14 mouse cellular contexts compared by ENCODE assay signal in the genomic region with DNA sequence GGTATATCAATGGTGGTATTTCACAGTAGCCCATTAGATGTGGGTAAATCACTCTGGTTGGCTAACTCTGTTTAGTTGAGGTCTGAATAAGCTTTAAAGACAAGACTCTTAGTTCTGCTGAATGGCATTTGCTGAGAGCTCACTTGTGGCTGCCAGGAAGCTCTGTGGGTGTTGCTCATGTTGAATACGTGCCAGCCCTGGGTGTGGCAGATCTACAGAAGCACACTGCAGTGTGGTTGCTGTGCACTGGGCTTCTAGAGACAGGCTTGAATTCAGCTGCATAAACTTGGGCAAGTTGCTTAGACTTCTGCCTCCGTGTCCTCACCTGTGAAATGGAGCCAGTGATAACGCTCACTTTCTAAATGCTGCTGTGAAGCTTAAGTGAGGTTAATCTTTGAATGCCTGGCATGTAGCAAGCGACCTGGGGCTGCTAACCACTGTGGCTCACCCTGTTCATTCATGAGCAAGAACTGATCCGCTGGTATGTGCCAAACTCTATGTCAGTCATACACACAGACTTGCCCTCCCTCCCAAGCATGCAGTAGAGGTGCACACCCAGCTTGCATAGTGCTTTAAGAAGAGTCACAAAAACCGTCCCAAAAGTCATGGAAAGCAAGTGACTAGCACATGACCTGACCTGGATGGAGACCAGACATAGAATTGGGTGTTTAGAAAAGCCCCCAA. TPM values are rescaled to one million over a fixed set of nuclear protein-coding genes. Genes with fewer than 3 reads are reported as not detected.
DNase-seq lines count a peak whose midpoint lies in the region; ATAC-seq and TF ChIP-seq lines count a peak whose summit lies in the region.
"Had no signal": no experiment of that assay in that cellular context is flagged by ENCODE, and none has a peak within 500 bp of the region (broad histone marks: within the 10 kb centered on the region; RNA-seq: fewer than 3 reads in every experiment).

No protein-coding gene starts in this region.

- DNase-seq in CD4-positive, CD25-positive, alpha-beta regulatory T cell, adult 2 months (ENCODE audit: low read depth, low spot score): peak; percentile 5
- peak; percentile 25 for DNase-seq in hindbrain, postnatal 0 days (ENCODE audit: low spot score)
- peak; percentile 60 for DNase-seq in layer of hippocampus, adult 2 months (ENCODE audit: low spot score in 2 of 2)
- DNase-seq in kidney, adult 18-20 months: no peak
- DNase-seq: embryo, embryonic 11 days; forebrain, postnatal 0 days had no signal

- no peak overlapping the region for H3K9ac ChIP-seq in hindbrain, postnatal 0 days (replicated peaks; ENCODE audit: low read length)
- H3K9ac ChIP-seq in hindbrain, embryonic 12.5 days: no peak overlapping the region
- no peak overlapping the region for H3K9ac ChIP-seq in kidney, embryonic 14.5 days (ENCODE audit: low read depth, low read length)
- H3K9ac ChIP-seq: forebrain, postnatal 0 days; liver, embryonic 15.5 days had no signal

- H3K9me3 ChIP-seq in hindbrain, postnatal 0 days (ENCODE audit: low read length): no peaks in the 10 kb centered on the region
- no peaks in the 10 kb centered on the region for H3K9me3 ChIP-seq in hindbrain, embryonic 12.5 days (replicated peaks)
- no peaks in the 10 kb centered on the region for H3K9me3 ChIP-seq in kidney, embryonic 14.5 days (ENCODE audit: control insufficient read depth, low read length)
- H3K9me3 ChIP-seq: liver, embryonic 15.5 days had no signal

- no peaks in the 10 kb centered on the region for H3K27me3 ChIP-seq in hindbrain, postnatal 0 days (ENCODE audit: insufficient read depth, low read length)
- H3K27me3 ChIP-seq in hindbrain, embryonic 12.5 days: no peaks in the 10 kb centered on the region
- no peaks in the 10 kb centered on the region for H3K27me3 ChIP-seq in myocyte (ENCODE audit: control insufficient read depth, insufficient read depth, insufficient read length)
- no peaks in the 10 kb centered on the region for H3K27me3 ChIP-seq in kidney, embryonic 14.5 days (ENCODE audit: control insufficient read depth, insufficient read depth, low read length)
- H3K27me3 ChIP-seq: liver, embryonic 15.5 days had no signal

- H3K79me2 ChIP-seq in myocyte (ENCODE audit: control insufficient read depth, insufficient read depth): no peaks in the 10 kb centered on the region

- no peak overlapping the region for H3ac ChIP-seq in myocyte (ENCODE audit: control insufficient read depth, insufficient read length)

- no peak for TF ChIP-seq POLR2A in myocyte (IDR thresholded peaks at IDR 0.05; ENCODE audit: insufficient read length, low read depth)

- 68% methylated on average over 6 of the region's 6 CpGs for WGBS in hindbrain, postnatal 0 days
- WGBS in hindbrain, embryonic 12.5 days: 84% methylated on average over 6 of the region's 6 CpGs
- 92% methylated on average over 6 of the region's 6 CpGs for WGBS in kidney, embryonic 14.5 days

- no peaks in the 10 kb centered on the region for H3K36me3 ChIP-seq in hindbrain, postnatal 0 days (ENCODE audit: insufficient read depth, low read length)
- H3K36me3 ChIP-seq in hindbrain, embryonic 12.5 days: no peaks in the 10 kb centered on the region
- H3K36me3 ChIP-seq in myocyte (ENCODE audit: control insufficient read depth, insufficient read depth): no peaks in the 10 kb centered on the region
- H3K36me3 ChIP-seq in kidney, embryonic 14.5 days (ENCODE audit: control insufficient read depth, insufficient read depth, low read length): no peaks in the 10 kb centered on the region
- H3K36me3 ChIP-seq: liver, embryonic 15.5 days had no signal

- no peak overlapping the region for H3K27ac ChIP-seq in hindbrain, postnatal 0 days
- H3K27ac ChIP-seq in hindbrain, embryonic 12.5 days: no peak overlapping the region
- no peak overlapping the region for H3K27ac ChIP-seq in layer of hippocampus, adult 2 months
- H3K27ac ChIP-seq in kidney, embryonic 14.5 days (ENCODE audit: low read depth, low read length): no peak overlapping the region
- H3K27ac ChIP-seq: liver, embryonic 15.5 days had no signal

- no peak for TF ChIP-seq CTCF in hindbrain, postnatal 0 days (IDR thresholded peaks at IDR 0.05; ENCODE audit: low read depth)
- no peak for TF ChIP-seq CTCF in layer of hippocampus, adult 2 months (conservative IDR thresholded peaks at IDR 0.05)

- H3K4me1 ChIP-seq in hindbrain, postnatal 0 days (ENCODE audit: insufficient read depth, low read length): no peaks in the 10 kb centered on the region
- H3K4me1 ChIP-seq in hindbrain, embryonic 12.5 days: no peaks in the 10 kb centered on the region
- no peaks in the 10 kb centered on the region for H3K4me1 ChIP-seq in kidney, embryonic 14.5 days (ENCODE audit: control insufficient read depth, insufficient read depth, low read length)
- H3K4me1 ChIP-seq: liver, embryonic 15.5 days had no signal

- no peak for ATAC-seq in CD4-positive, CD25-positive, alpha-beta regulatory T cell, adult 4 months
- ATAC-seq in hindbrain, postnatal 0 days: no peak
- no peak for ATAC-seq in hindbrain, embryonic 12.5 days (ENCODE audit: low FRiP score)
- ATAC-seq in kidney, embryonic 14.5 days (ENCODE audit: low FRiP score, low TSS enrichment): no peak
- ATAC-seq: forebrain, postnatal 0 days; Patski had no signal

- no peak overlapping the region for H3K4me2 ChIP-seq in hindbrain, postnatal 0 days (ENCODE audit: low read depth, low read length)
- no peak overlapping the region for H3K4me2 ChIP-seq in hindbrain, embryonic 12.5 days (replicated peaks)
- H3K4me2 ChIP-seq in myocyte (ENCODE audit: low read depth): peak overlapping the region; percentile 24
- no peak overlapping the region for H3K4me2 ChIP-seq in kidney, embryonic 14.5 days (replicated peaks; ENCODE audit: low read depth, low read length)
- H3K4me2 ChIP-seq: liver, embryonic 15.5 days; midbrain, embryonic 11.5 days had no signal

- no peak overlapping the region for H3K4me3 ChIP-seq in hindbrain, postnatal 0 days (ENCODE audit: low read length)
- no peak overlapping the region for H3K4me3 ChIP-seq in hindbrain, embryonic 12.5 days
- no peak overlapping the region for H3K4me3 ChIP-seq in layer of hippocampus, adult 2 months
- no peak overlapping the region for H3K4me3 ChIP-seq in myocyte
- H3K4me3 ChIP-seq in kidney, embryonic 14.5 days (ENCODE audit: low read length): no peak overlapping the region
- H3K4me3 ChIP-seq: liver, embryonic 15.5 days had no signal

TF ChIP-seq in myocyte, 11 proteins besides CTCF, POLR2A, EP300 and RAD21:
- no peak for TF ChIP-seq REST (IDR thresholded peaks at IDR 0.05; ENCODE audit: insufficient read depth, insufficient read length)
- TF ChIP-seq MYOD1 (IDR thresholded peaks at IDR 0.05; ENCODE audit: control insufficient read depth in 1 of 3, insufficient read length in 2 of 3, low read depth in 2 of 3): no peak
- no peak for TF ChIP-seq TCF12 (IDR thresholded peaks at IDR 0.05; ENCODE audit: insufficient read depth, poor library complexity, severe bottlenecking)
- TF ChIP-seq MYOG (IDR thresholded peaks at IDR 0.05; ENCODE audit: control insufficient read depth in 1 of 3, insufficient read depth in 1 of 3, insufficient read length in 2 of 3, low read depth in 2 of 3): no peak
- TF ChIP-seq TCF3 (IDR thresholded peaks at IDR 0.05; ENCODE audit: insufficient read length, low read depth): no peak
- TF ChIP-seq E2F4 (IDR thresholded peaks at IDR 0.05; ENCODE audit: insufficient read depth): no peak
- no peak for TF ChIP-seq MAX (IDR thresholded peaks at IDR 0.05; ENCODE audit: low read depth)
- no peak for TF ChIP-seq CEBPB (IDR thresholded peaks at IDR 0.05; ENCODE audit: insufficient read depth, poor library complexity, severe bottlenecking)
- TF ChIP-seq USF1 (IDR thresholded peaks at IDR 0.05; ENCODE audit: low read depth): no peak

RNA-seq across cellular contexts. Expression of gene Ky, which starts 27.6 kb away (rescaled TPM):
- polyA plus RNA-seq in CD4-positive, CD25-positive, alpha-beta regulatory T cell, adult 4 months (2017; shearing (Covaris generic)): under 1 TPM; 0.31 to 0.46 TPM
- total RNA-seq in hindbrain, postnatal 0 days (2014; rRNA removed): 2.3 and 5.3 TPM in 2 replicates
- polyA plus RNA-seq in hindbrain, postnatal 0 days (2015; fragmentation: Nextera tagmentation; extraction: Ambion mirVana): 0.54 and 1.1 TPM in 2 replicates
- 0.25 and 0.35 TPM in 2 replicates for polyA plus RNA-seq in hindbrain, embryonic 12.5 days (2016; fragmentation: Nextera tagmentation; extraction: Ambion mirVana)
- 1 to 10 TPM; 3.0 to 5.2 TPM for total RNA-seq in layer of hippocampus, adult 2 months (2021)
- 0.40 TPM for polyA plus RNA-seq in myocyte (2012; fragmentation: generic; extraction: Trizol)
- 0.03 TPM in 1 of 2 replicates, not detected in the other for polyA plus RNA-seq in kidney, embryonic 14.5 days (2014; fragmentation: Nextera tagmentation; extraction: Ambion mirVana)
- total RNA-seq: hematopoietic stem cell, adult 5-6 weeks had no signal
- polyA plus RNA-seq: Patski had no signal
